Mouse (Mus musculus) inflammation-experienced regulatory T-cells, adult 6 months (primary cell): ENCODE measurements around the gene H2afj. TPM values are rescaled to one million over a fixed set of nuclear protein-coding genes. Genes with fewer than 3 reads are reported as not detected.
A peak's percentile ranks its signal among the peaks of the same experiment; 100 is the strongest.

Source experiments
- ATAC-seq: one replicate; pipeline ENCODE4 v1.8.0; 2017
- polyA plus RNA-seq, 3 experiments: library from polyadenylated mRNA; unstranded; fragments of 100-300 nt; shearing (Covaris generic); gene quantifications; one replicate each; pipeline ENCODE4 v1.2.1; 2017

Gene H2afj
- polyA plus RNA-seq, 3 experiments from 2014 or later, result 112 to 120 (median 112) TPM

GRCm38 (mm10) chr6:136848399-136848798 lies 40.4 kb downstream of the H2afj start:
- ATAC-seq, result no peak

GRCm38 (mm10) chr6:136848971-136849370 lies 40.9 kb downstream of the H2afj start:
- ATAC-seq, result no peak

DNA sequence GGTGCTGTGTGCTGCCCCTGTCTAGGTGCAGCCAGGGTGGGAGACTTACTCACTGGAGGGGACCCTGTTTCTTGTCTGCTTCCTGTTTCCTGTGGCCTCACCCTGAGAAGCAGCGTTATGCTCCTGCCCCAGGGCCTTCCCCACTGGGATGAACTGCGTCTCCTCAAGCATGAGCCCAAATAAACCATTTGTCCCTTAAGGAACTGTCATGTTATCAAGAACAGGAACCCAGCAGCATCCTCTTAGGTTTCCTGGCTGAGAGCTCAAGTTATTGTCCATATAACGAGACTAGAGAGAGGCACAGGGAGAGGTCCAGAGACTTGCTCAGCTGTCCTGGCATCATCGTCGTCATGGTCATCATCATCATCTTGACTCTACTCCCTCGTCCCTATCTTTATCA lies 42.2 kb downstream of the H2afj start:
- ATAC-seq, result no peak

GRCm38 (mm10) chr6:136852348-136852747 lies 44.3 kb downstream of the H2afj start:
- ATAC-seq, result no peak

GRCm38 (mm10) chr6:136852762-136853161 lies 44.7 kb downstream of the H2afj start:
- ATAC-seq, result no peak

- ATAC-seq, result peak; percentile 39
Measured at GRCm38 (mm10) chr6:136854361-136854781, 46.3 kb downstream of the H2afj start.

- ATAC-seq, result no peak
Measured at GRCm38 (mm10) chr6:136855183-136855582, 47.1 kb downstream of the H2afj start.

DNA sequence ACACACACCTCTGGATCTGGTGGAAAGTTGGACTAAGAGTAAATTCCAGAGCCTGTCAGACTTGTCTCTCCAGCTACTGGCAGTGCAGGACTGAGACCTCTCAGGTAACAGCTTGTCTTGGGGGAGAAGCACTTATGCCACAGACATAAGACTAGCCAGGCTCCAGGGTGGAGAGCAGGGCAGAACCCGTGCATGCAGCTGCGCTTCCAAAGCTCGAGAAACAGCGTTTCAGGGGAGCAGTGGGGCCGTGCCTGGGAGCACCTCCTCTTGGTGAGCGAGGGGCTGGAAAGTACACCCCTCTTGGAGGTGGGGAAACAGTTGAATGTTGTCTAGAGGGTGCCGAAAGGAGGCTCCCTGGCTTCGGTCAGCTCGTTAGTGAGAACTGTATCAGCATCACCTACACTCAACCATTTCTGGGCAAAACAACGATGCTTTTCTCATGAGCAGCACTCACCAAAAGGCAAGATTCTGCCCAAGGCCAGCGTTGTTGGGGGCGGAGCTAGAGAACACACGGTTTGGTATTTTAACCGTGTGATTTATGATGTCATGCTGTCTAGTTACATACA lies 48.1 kb downstream of the H2afj start:
- peak; percentile 41 for ATAC-seq

GRCm38 (mm10) chr6:136857186-136857872 lies 49.3 kb downstream of the H2afj start, which contains the start of gene Art4:
TSS of gene Art4 (minus strand) at chr6:136857733.
- ATAC-seq, result no peak

- ATAC-seq, result no peak
Measured at GRCm38 (mm10) chr6:136857873-136858260, 49.8 kb downstream of the H2afj start.

- ATAC-seq, result no peak
Measured at GRCm38 (mm10) chr6:136858420-136858819, 50.4 kb downstream of the H2afj start.

Other genes starting within 250 kb of the H2afj start
- gene Plbd1, start 146.3 kb upstream of the H2afj start, polyA plus RNA-seq, result 1 to 10 TPM in 1 of 3 experiments, under 1 TPM in 2; 0.48 to 3.6 (median 0.65) TPM
- not detected for gene Gucy2c, start 26.5 kb upstream of the H2afj start, polyA plus RNA-seq
- 1 to 10 TPM in 2 of 3 experiments, under 1 TPM in 1; 0.85 to 2.9 (median 2.8) TPM for gene Hist4h4, start 3.8 kb upstream of the H2afj start, polyA plus RNA-seq
- 1 to 10 TPM in 1 of 3 experiments, under 1 TPM in 2; 0.44 to 2.3 (median 0.62) TPM for gene BC049715, start 19.4 kb downstream of the H2afj start, polyA plus RNA-seq
- 10 to 100 TPM; 48.1 to 74.9 (median 72.6) TPM for gene Wbp11, start 20.0 kb downstream of the H2afj start, polyA plus RNA-seq
- under 1 TPM in 1 of 3 experiments, not detected in 2; 0.82 TPM for gene Smco3, start 27.2 kb downstream of the H2afj start, polyA plus RNA-seq
- 1 to 10 TPM in 2 of 3 experiments, not detected in 1; 1.5 to 2.3 TPM for gene Art4, start 49.5 kb downstream of the H2afj start, polyA plus RNA-seq
- gene Mgp, start 67.6 kb downstream of the H2afj start, polyA plus RNA-seq, result not detected
- gene Erp27, start 113.9 kb downstream of the H2afj start, polyA plus RNA-seq, result 1 to 10 TPM; 1.1 to 2.1 (median 1.1) TPM
- not detected for gene Pde6h, start 115.6 kb downstream of the H2afj start, polyA plus RNA-seq
- 1,000 to 10,000 TPM; 2,255 to 2,929 (median 2,357) TPM for gene Arhgdib, start 133.7 kb downstream of the H2afj start, polyA plus RNA-seq